ENCODE assay signal across 15 mouse cellular contexts in the genomic region with DNA sequence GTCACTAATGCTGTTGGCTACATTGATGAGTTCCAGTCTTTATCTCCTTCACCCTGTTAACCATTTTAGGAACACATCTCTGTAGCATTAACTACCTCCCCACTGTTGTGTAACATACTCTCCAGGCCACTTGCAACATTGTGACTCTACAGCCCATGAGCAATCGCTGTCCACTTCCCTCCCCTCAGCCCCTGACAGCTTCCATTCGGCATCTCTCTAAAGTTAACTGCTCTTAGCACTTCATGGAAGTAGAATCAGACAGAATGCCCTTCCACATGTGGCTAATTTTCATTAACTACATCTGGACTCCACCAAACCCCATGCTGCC.
A peak's percentile ranks its signal among the peaks of the same experiment; 100 is the strongest.
DNase-seq lines count a peak whose midpoint lies in the region; ATAC-seq and TF ChIP-seq lines count a peak whose summit lies in the region.
"Had no signal": no experiment of that assay in that cellular context is flagged by ENCODE, and none has a peak within 500 bp of the region (broad histone marks: within the 10 kb centered on the region; RNA-seq: fewer than 3 reads in every experiment).

No protein-coding gene starts in this region.

- no peak for ATAC-seq in heart, embryonic 16.5 days (replicated peaks; ENCODE audit: extremely low read depth, insufficient read depth, low FRiP score)
- ATAC-seq: forebrain, postnatal 0 days had no signal

- DNase-seq in heart, postnatal 36 days: no peak
- DNase-seq in 416B (ENCODE audit: low read depth): peak; percentile 67
- DNase-seq in limb, embryonic 10.5 days (ENCODE audit: low spot score): no peak
- no peak for DNase-seq in B cell, adult 2 months
- no peak for DNase-seq in thymus, adult 18-20 months
- DNase-seq in gastrocnemius, adult 18-20 months (ENCODE audit: low spot score): no peak
- DNase-seq: cerebellum, adult 9-11 months; forebrain, postnatal 0 days; kidney, adult 8-10 months; kidney, postnatal 25 days; lung, embryonic 14.5 days had no signal

- 50% methylated on average over 2 of the region's 2 CpGs for WGBS in heart, embryonic 16.5 days
- 67% methylated on average over 2 of the region's 2 CpGs for WGBS in limb, embryonic 10.5 days

- H3K27ac ChIP-seq in heart, embryonic 16.5 days (ENCODE audit: low read length): peak overlapping the region; percentile 64
- H3K27ac ChIP-seq in bone marrow macrophage, adult 2 months (ENCODE audit: insufficient read depth, low read depth, low read length): peak overlapping the region; percentile 52
- H3K27ac ChIP-seq in limb, embryonic 10.5 days: peak overlapping the region; percentile 77
- H3K27ac ChIP-seq: midbrain, embryonic 12.5 days had no signal

- H3K27me3 ChIP-seq in heart, embryonic 16.5 days (ENCODE audit: control insufficient read depth, insufficient read depth, low read length): no peaks in the 10 kb centered on the region
- 0 out of 2 replicates have a peak, but pooled peaks cover 9% of the 10 kb centered on the region for H3K27me3 ChIP-seq in limb, embryonic 10.5 days (ENCODE audit: low read depth, poor library complexity, severe bottlenecking)

- intact Hi-C loops in heart, postnatal 36 days (cut with DNase I): no loop called here

- peaks cover 30% of the 10 kb centered on the region for H3K4me1 ChIP-seq in heart, embryonic 16.5 days (ENCODE audit: control insufficient read depth, insufficient read depth, low read length)
- peaks cover 53% of the 10 kb centered on the region for H3K4me1 ChIP-seq in bone marrow macrophage, adult 2 months (ENCODE audit: control insufficient read depth, insufficient read depth, low read length)
- peaks cover 55% of the 10 kb centered on the region for H3K4me1 ChIP-seq in limb, embryonic 10.5 days

- H3K4me3 ChIP-seq in heart, embryonic 16.5 days (ENCODE audit: low read length): no peak overlapping the region
- no peak overlapping the region for H3K4me3 ChIP-seq in bone marrow macrophage, adult 2 months (ENCODE audit: insufficient read depth, low read length)
- H3K4me3 ChIP-seq in limb, embryonic 10.5 days: no peak overlapping the region
- H3K4me3 ChIP-seq: midbrain, embryonic 12.5 days had no signal

- no peak overlapping the region for H3K4me2 ChIP-seq in heart, embryonic 16.5 days (ENCODE audit: low read depth, low read length)
- H3K4me2 ChIP-seq: lung, embryonic 14.5 days; midbrain, embryonic 12.5 days had no signal

- TF ChIP-seq POLR2A in bone marrow macrophage, adult 2 months (IDR thresholded peaks at IDR 0.05; ENCODE audit: borderline replicate concordance, low read depth, low read length): no peak

- H3K9ac ChIP-seq in heart, embryonic 16.5 days (ENCODE audit: low read length): no peak overlapping the region
- H3K9ac ChIP-seq: forebrain, postnatal 0 days; lung, embryonic 14.5 days; midbrain, embryonic 12.5 days had no signal

- no peaks in the 10 kb centered on the region for H3K9me3 ChIP-seq in heart, embryonic 16.5 days (replicated peaks; ENCODE audit: control insufficient read depth, low read length)
- no peaks in the 10 kb centered on the region for H3K9me3 ChIP-seq in limb, embryonic 10.5 days (replicated peaks)
- H3K9me3 ChIP-seq: G1E; midbrain, embryonic 12.5 days had no signal

- no peak for TF ChIP-seq CTCF in bone marrow macrophage, adult 2 months (IDR thresholded peaks at IDR 0.05; ENCODE audit: low read depth, low read length)

- H3K36me3 ChIP-seq in heart, embryonic 16.5 days (ENCODE audit: control insufficient read depth, insufficient read depth): no peaks in the 10 kb centered on the region
- no peaks in the 10 kb centered on the region for H3K36me3 ChIP-seq in limb, embryonic 10.5 days
- H3K36me3 ChIP-seq: G1E; midbrain, embryonic 12.5 days had no signal
